Mouse (Mus musculus): Measurements from ENCODE around the gene Pom121.

- peak; percentile 13; the same call in 1 of the 2 replicates for TF ChIP-seq CTCF (IDR thresholded peaks at IDR 0.05)
- TF ChIP-seq EP300 (IDR thresholded peaks at IDR 0.05) = no peak
Measured at GRCm38 (mm10) chr5:135373601-135374000, 20.7 kb downstream of the Pom121 start.
